In genomic region chr4:141311908-141312307, GRCm38 (mm10) we compare ENCODE assay signal across 14 mouse cellular contexts. TPM values are rescaled to one million over a fixed set of nuclear protein-coding genes. Genes with fewer than 3 reads are reported as not detected.
DNase-seq lines count a peak whose midpoint lies in the region; ATAC-seq and TF ChIP-seq lines count a peak whose summit lies in the region.
"Had no signal": no experiment of that assay in that cellular context is flagged by ENCODE, and none has a peak within 500 bp of the region (broad histone marks: within the 10 kb centered on the region; RNA-seq: fewer than 3 reads in every experiment).

No protein-coding gene starts in this region.

- H3K79me2 ChIP-seq in liver, adult 2 months (ENCODE audit: control insufficient read depth, insufficient read depth, low read length): peaks cover 31% of the 10 kb centered on the region; the same call in 1 of the 2 replicates
- peaks cover 85% of the 10 kb centered on the region for H3K79me2 ChIP-seq in myocyte (ENCODE audit: control insufficient read depth, insufficient read depth)

- TF ChIP-seq POLR2A in liver, adult 2 months (IDR thresholded peaks at IDR 0.05; ENCODE audit: extremely low read depth, insufficient read depth, low read length): no peak
- no peak for TF ChIP-seq POLR2A in myocyte (IDR thresholded peaks at IDR 0.05; ENCODE audit: insufficient read length, low read depth)

- no peak overlapping the region for H3ac ChIP-seq in myocyte (ENCODE audit: control insufficient read depth, insufficient read length)

- peak overlapping the region; percentile 93 for H3K27ac ChIP-seq in heart, embryonic 10.5 days
- H3K27ac ChIP-seq in liver, adult 2 months (replicated peaks; ENCODE audit: insufficient read depth, low read depth, low read length): peak overlapping the region; percentile 94
- peak overlapping the region; percentile 91 for H3K27ac ChIP-seq in intestine, postnatal 0 days (ENCODE audit: low read depth, low read length)

- H3K4me1 ChIP-seq in heart, embryonic 10.5 days: peaks cover 96% of the 10 kb centered on the region
- peaks cover 66% of the 10 kb centered on the region for H3K4me1 ChIP-seq in liver, adult 2 months (ENCODE audit: control insufficient read depth, insufficient read depth, low read length)
- H3K4me1 ChIP-seq in intestine, postnatal 0 days (replicated peaks; ENCODE audit: control insufficient read depth, insufficient read depth, low read length): peaks cover 31% of the 10 kb centered on the region

- peak overlapping the region; percentile 35 for H3K4me2 ChIP-seq in intestine, postnatal 0 days (replicated peaks; ENCODE audit: low read depth)
- peak overlapping the region; percentile 98 for H3K4me2 ChIP-seq in myocyte (ENCODE audit: low read depth)

- peak overlapping the region; percentile 19; the same call in 1 of the 2 replicates for H3K4me3 ChIP-seq in heart, embryonic 10.5 days
- no peak overlapping the region for H3K4me3 ChIP-seq in liver, adult 2 months (ENCODE audit: insufficient read depth, low read depth, low read length)
- no peak overlapping the region for H3K4me3 ChIP-seq in intestine, postnatal 0 days (ENCODE audit: low read depth, low read length)
- peak overlapping the region; percentile 6 for H3K4me3 ChIP-seq in myocyte

- no peaks in the 10 kb centered on the region for H3K27me3 ChIP-seq in heart, embryonic 10.5 days (ENCODE audit: insufficient read depth, poor library complexity, severe bottlenecking)
- no peaks in the 10 kb centered on the region for H3K27me3 ChIP-seq in liver, adult 2 months (ENCODE audit: control insufficient read depth, insufficient read depth, low read length)
- no peaks in the 10 kb centered on the region for H3K27me3 ChIP-seq in intestine, postnatal 0 days (replicated peaks; ENCODE audit: control insufficient read depth, insufficient read depth, low read length)
- H3K27me3 ChIP-seq in myocyte (ENCODE audit: control insufficient read depth, insufficient read depth, insufficient read length): no peaks in the 10 kb centered on the region

- no peak for TF ChIP-seq CTCF in liver, adult 2 months (IDR thresholded peaks at IDR 0.05; ENCODE audit: low read depth, low read length)
- TF ChIP-seq CTCF in intestine, postnatal 0 days (IDR thresholded peaks at IDR 0.05; ENCODE audit: low read depth): no peak

- DNase-seq in heart, embryonic 10.5 days (ENCODE audit: low spot score): no peak
- DNase-seq in heart, postnatal 4 days: no peak
- no peak for DNase-seq in liver, adult 2 months (ENCODE audit: extremely low read depth, low read depth, low spot score)
- DNase-seq in liver: no peak
- DNase-seq in cerebellum, adult 9-10 months: no peak
- no peak for DNase-seq in gastrocnemius, adult 8-10 months (ENCODE audit: low spot score in 2 of 2)
- DNase-seq: B cell, adult 2 months; cerebellum, postnatal 14 days; layer of hippocampus, adult 9-11 months; right cerebral cortex, postnatal 14 days had no signal

- H3K36me3 ChIP-seq in heart, embryonic 10.5 days: peaks cover 27% of the 10 kb centered on the region
- peaks cover 6% of the 10 kb centered on the region; the same call in 1 of the 2 replicates for H3K36me3 ChIP-seq in liver, adult 2 months (ENCODE audit: control insufficient read depth, insufficient read depth, low read length)
- peaks cover 20% of the 10 kb centered on the region; the same call in 1 of the 2 replicates for H3K36me3 ChIP-seq in intestine, postnatal 0 days (ENCODE audit: control insufficient read depth, insufficient read depth)
- H3K36me3 ChIP-seq in myocyte (ENCODE audit: control insufficient read depth, insufficient read depth): peaks cover under 1% of the 10 kb centered on the region

- 72% methylated on average over 2 of the region's 2 CpGs for WGBS in heart, embryonic 10.5 days
- 52% methylated on average over 2 of the region's 2 CpGs for WGBS in liver, adult 2 months
- 50% methylated on average over 2 of the region's 2 CpGs for WGBS in intestine, postnatal 0 days

- no peaks in the 10 kb centered on the region for H3K9me3 ChIP-seq in heart, embryonic 10.5 days
- no peaks in the 10 kb centered on the region for H3K9me3 ChIP-seq in intestine, postnatal 0 days (ENCODE audit: control insufficient read depth)

- H3K9ac ChIP-seq in liver, adult 2 months (ENCODE audit: low read depth, low read length): peak overlapping the region; percentile 64
- peak overlapping the region; percentile 26; the same call in 1 of the 2 replicates for H3K9ac ChIP-seq in intestine, postnatal 0 days (ENCODE audit: low read depth, low read length)

- ATAC-seq in intestine, postnatal 0 days: no peak

TF ChIP-seq in myocyte, 11 proteins besides CTCF, POLR2A, EP300 and RAD21:
- TF ChIP-seq SRF (IDR thresholded peaks at IDR 0.05; ENCODE audit: control insufficient read depth, insufficient read length, low read depth): no peak
- no peak for TF ChIP-seq USF1 (IDR thresholded peaks at IDR 0.05; ENCODE audit: low read depth)
- no peak for TF ChIP-seq MYOG (IDR thresholded peaks at IDR 0.05; ENCODE audit: control insufficient read depth in 1 of 3, insufficient read depth in 1 of 3, insufficient read length in 2 of 3, low read depth in 2 of 3)
- TF ChIP-seq TCF12 (IDR thresholded peaks at IDR 0.05; ENCODE audit: insufficient read depth, poor library complexity, severe bottlenecking): no peak
- TF ChIP-seq CEBPB (IDR thresholded peaks at IDR 0.05; ENCODE audit: insufficient read depth, poor library complexity, severe bottlenecking): no peak
- no peak for TF ChIP-seq E2F4 (IDR thresholded peaks at IDR 0.05; ENCODE audit: insufficient read depth)

RNA-seq across cellular contexts. Expression of gene Epha2, which starts 10.9 kb away (rescaled TPM):
- 5.2 and 6.3 TPM in 2 replicates for polyA plus RNA-seq in heart, embryonic 10.5 days (2016; fragmentation: Nextera tagmentation; extraction: Ambion mirVana)
- 10 to 100 TPM; 10.1 to 10.9 TPM for total RNA-seq in heart, postnatal 4 days (2021)
- total RNA-seq in liver, adult 2 months (2014; rRNA removed): 7.7 and 9.3 TPM in 2 replicates
- polyA plus RNA-seq in liver, adult 2 months (2012; rRNA removed): 11.6 and 12.0 TPM in 2 replicates
- 5.6 and 6.6 TPM in 2 replicates for polyA plus RNA-seq in intestine, postnatal 0 days (2015; fragmentation: Nextera tagmentation; extraction: Ambion mirVana)
- polyA plus RNA-seq in myocyte (2012; fragmentation: generic; extraction: Trizol): 46.8 TPM
- 1 to 10 TPM in 3 of 4 experiments, under 1 TPM in 1; 0.85 to 2.0 (median 1.8) TPM for total RNA-seq in gastrocnemius, adult 8-10 months (2022)
- total RNA-seq: hematopoietic stem cell, adult 5-6 weeks had no signal

RNA-seq across cellular contexts. Expression of gene Fam131c, which starts 56.1 kb away (rescaled TPM):
- polyA plus RNA-seq in heart, embryonic 10.5 days (2016; fragmentation: Nextera tagmentation; extraction: Ambion mirVana): 0.62 and 1.2 TPM in 2 replicates
- total RNA-seq in heart, postnatal 4 days (2021): under 1 TPM; 0.43 to 0.62 TPM
- 0.40 and 0.46 TPM in 2 replicates for total RNA-seq in liver, adult 2 months (2014; rRNA removed)
- polyA plus RNA-seq in liver, adult 2 months (2012; rRNA removed): 4.5 and 10.3 TPM in 2 replicates
- 1.4 and 2.4 TPM in 2 replicates for polyA plus RNA-seq in intestine, postnatal 0 days (2015; fragmentation: Nextera tagmentation; extraction: Ambion mirVana)
- 0.77 TPM for polyA plus RNA-seq in myocyte (2012; fragmentation: generic; extraction: Trizol)
- total RNA-seq in gastrocnemius, adult 8-10 months (2022): under 1 TPM in 2 of 4 experiments, not detected in 2; 0.17 to 0.27 TPM
- total RNA-seq: hematopoietic stem cell, adult 5-6 weeks had no signal
- polyA plus RNA-seq: liver, embryonic 16.5 days had no signal

Comparison
In these comparisons a context has a peak if more than half of its experiments do, and no peak if none do; other contexts are left out.
1. H3K4me3 ChIP-seq: peak in heart, embryonic 10.5 days (single experiment) and myocyte (single experiment); none in liver, adult 2 months (single experiment) and intestine, postnatal 0 days (single experiment).
2. Peak in every context shown above with its lines, with median percentiles within 50 percentile points of each other: H3K27ac ChIP-seq.